Mouse (Mus musculus): ENCODE data around the gene Ktn1. TPM values are rescaled to one million over a fixed set of nuclear protein-coding genes. Genes with fewer than 3 reads are reported as not detected.
A peak's percentile ranks its signal among the peaks of the same experiment; 100 is the strongest.

Gene Ktn1
- total RNA-seq (2021): 58.6 and 76.6 TPM in 2 replicates
- long read RNA-seq, partial matches to known transcripts: 7 of 43 reads
- long read RNA-seq, other reads (novel, unspliced or antisense): 36 of 43 reads

DNA sequence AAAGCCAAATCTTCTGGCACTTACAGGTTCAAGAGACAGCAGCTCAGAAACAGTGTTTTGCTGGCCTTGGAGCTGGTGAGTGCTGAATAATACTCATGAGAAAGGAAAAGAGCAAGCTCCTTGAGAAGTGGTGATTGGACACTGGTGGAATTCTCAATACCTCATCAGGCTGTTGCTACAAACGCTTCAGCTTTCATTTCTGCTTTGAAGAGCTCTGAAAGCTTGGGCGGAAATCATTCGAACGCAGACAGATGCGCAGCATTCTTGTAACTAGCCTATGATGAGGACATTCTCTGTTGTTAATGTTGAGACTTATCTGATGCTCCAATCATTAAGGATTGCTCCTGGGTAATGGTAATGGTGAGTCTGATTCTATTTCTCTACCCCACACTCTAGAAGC, at the start of gene Ktn1:
Ktn1 (plus strand) TSS at position 231 of the 400 bp plus-strand sequence.
- no peak for DNase-seq

DNA sequence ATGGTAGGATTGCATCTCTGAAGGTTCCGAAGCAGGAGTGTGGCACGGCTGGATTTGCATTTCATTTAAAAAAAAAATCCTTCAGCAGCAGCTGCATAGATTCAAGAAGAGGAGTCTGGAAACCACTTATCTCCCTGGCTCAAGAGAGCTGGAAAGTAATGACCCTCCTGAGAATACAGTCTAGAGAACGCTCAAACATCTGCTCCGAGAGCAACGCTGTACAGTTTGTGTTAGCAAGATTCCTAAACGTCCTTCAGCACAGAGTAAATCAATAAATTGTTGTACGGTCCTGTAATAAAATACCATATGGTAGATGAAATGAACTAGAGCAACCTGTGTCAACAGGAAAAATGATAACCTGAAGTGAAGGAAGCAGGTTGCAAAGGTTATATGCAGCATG, 35.0 kb upstream of the Ktn1 start:
- no peak for DNase-seq

GRCm38 (mm10) chr14:47618891-47619290, 29.4 kb upstream of the Ktn1 start:
- DNase-seq: no peak

- no peak for DNase-seq
Observed at GRCm38 (mm10) chr14:47621901-47622300, 26.3 kb upstream of the Ktn1 start.

DNA sequence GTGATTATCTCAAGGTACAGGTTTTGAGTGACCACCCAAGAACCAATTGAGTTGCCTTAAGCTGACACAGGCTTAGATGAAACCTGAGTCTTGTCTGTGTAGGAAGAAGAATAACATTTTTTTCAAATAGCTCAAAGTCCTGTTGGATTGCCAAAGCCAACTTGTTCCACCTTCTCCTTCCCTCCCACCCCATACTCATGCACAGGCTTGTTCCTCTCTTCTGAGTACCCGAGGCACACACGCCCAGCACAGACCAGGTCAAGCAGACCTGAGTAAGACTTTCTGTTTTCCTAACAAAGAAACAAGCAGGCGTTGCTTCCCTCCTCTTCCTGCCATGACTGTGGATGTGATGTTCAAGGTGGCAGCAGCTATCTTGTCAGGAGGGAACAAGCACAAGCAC, 23.4 kb upstream of the Ktn1 start:
- no peak for DNase-seq

- DNase-seq: no peak
Observed at GRCm38 (mm10) chr14:47626143-47626542, 22.1 kb upstream of the Ktn1 start.

GRCm38 (mm10) chr14:47626812-47627211, 21.4 kb upstream of the Ktn1 start:
- no peak for DNase-seq

DNA sequence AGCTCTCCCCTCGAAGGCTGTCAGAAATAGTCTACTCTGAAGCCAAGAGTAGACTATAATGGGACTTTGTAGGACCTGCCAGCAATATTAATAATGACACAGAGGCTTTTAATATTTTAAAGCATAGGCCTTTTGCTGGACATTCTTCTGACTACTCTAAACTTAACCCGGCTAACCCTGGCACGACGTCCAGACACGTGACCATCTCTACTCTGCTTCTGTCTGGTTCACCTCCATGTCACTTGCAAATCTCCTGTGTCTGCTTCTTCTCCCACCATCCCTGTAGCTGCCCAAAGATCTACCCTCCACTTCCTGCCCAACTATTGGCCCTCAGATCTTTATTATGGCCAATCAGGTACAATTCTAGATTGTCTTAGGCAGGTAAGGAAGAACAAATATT, 20.9 kb upstream of the Ktn1 start:
- DNase-seq: no peak

- DNase-seq: no peak
Observed at GRCm38 (mm10) chr14:47632419-47632818, 15.8 kb upstream of the Ktn1 start.

DNA sequence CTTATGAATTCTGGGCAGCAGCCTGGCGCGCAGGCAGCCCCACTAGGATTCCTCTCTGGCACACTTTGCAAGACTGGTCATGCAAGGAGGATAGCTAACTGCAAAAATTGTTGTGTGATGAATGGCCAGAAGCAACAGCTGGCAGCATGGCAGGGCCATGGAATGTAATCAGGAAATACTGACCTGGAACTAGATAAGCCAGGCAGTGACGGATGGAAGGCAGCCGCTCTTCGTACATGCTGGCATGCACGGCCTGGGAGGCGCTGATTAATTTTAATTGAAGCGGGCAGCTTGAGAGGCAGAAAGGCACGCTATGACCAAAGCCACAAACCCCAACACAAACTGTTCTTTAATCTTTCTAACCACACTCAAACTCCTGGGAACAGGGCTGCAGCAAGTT, 13.8 kb upstream of the Ktn1 start:
- DNase-seq: peak; percentile 12

DNA sequence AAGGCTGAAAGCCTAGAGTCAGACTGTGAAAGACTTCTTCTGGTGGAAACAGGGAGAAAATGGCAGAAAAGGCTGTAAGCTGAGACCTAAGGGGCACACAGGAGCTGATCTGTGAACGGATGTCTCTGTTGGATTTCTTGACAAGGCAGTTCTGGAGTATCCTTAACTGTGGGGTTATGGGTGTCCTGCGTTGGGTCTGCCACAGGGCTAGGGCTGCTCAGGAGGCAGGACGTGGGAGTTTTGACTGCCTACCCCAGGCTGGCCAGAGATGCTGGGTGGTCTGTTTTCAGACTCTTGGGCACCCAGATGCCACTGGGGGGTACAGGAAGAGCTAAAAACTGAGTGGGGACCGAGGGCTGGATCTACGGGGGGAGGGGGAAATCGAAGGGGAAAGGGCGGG, 13.4 kb upstream of the Ktn1 start:
- DNase-seq: no peak

DNA sequence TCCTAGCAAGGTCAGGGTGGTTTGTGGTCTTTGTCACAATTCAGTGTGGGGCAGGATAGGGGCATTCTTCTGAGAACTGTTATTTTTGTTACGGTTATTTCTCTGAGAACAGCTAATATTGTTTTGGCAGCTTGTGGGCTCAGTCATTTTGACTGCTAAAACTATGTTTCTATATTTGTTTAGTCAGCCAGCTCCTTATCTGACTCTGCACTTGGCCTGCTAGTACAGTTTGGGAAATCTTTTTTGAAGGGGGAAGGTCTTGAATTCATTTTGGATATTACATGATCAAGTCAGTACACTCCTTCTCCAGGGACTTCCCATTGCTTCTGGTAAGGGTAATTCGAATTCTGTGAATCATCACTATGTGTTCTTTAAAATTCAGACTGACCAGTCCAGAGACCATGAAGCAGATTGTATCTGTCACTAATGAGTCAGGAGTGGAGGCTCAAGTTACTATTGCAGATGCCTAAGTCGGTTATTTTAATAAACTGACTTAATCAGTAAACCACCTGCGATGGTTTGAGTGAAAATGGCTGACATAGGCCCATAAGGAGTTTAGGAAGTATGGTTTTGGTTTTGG, 9.8 kb upstream of the Ktn1 start:
- DNase-seq: no peak

GRCm38 (mm10) chr14:47645620-47646019, 2.6 kb upstream of the Ktn1 start:
- no peak for DNase-seq

- DNase-seq: peak; percentile 29
Observed at GRCm38 (mm10) chr14:47646246-47646645, 2.0 kb upstream of the Ktn1 start.

- no peak for DNase-seq
Observed at GRCm38 (mm10) chr14:47646696-47647516, 1.3 kb upstream of the Ktn1 start.

- DNase-seq: peak; percentile 87
Observed at GRCm38 (mm10) chr14:47648706-47649630, 720 bp downstream of the Ktn1 start.

- peak; percentile 66 for DNase-seq
Observed at GRCm38 (mm10) chr14:47649631-47650337, 1.5 kb downstream of the Ktn1 start.

- DNase-seq: no peak
Observed at GRCm38 (mm10) chr14:47650338-47650720, 2.1 kb downstream of the Ktn1 start.

DNA sequence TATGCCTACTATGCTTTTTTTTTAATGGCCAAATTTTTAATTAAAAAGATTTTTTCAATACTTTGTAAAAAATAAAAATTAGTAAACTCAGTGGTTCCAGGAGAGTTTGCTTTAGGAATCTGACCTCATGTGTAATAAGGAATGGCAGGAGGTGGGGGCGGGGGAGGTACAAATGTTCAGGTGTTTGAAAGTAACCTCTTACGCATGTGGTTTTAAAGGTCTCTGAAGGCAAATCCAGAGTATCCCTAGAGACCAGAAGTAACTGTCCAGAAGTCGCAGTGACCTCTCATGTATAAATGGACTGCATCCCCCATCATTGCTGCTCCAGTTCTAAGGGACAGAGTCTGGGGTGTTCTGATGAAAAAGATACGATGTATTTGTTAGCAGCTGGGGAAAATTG, 3.0 kb downstream of the Ktn1 start:
- DNase-seq: no peak

GRCm38 (mm10) chr14:47655444-47655843, 7.2 kb downstream of the Ktn1 start:
- DNase-seq: no peak

DNA sequence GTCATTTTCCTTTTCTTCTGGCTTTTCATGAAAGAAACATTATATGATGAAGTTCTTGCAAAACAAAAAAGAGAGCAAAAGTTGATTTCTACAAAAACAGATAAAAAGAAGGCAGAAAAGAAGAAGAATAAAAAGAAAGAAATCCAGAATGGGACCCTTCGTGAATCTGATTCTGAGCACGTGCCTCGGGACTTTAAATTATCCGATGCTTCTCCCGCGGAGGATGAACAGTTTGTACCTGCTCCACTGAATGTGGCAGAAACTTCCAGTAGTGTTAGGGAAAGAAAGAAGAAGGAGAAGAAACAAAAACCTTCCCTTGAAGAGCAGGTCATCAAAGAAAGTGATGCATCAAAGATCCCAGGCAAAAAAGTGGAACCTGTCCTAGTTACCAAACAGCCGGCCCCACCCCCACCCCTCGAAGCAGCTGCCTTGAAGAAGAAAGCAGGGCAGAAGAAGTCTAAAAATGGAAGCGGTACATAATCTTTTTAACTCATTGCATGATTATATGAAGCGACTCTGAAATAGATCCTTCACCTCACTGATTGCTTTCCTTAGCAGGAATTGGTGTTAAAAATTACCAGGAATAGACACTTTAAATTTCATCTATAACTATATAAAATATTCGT, 15.7 kb downstream of the Ktn1 start:
- DNase-seq: no peak

DNA sequence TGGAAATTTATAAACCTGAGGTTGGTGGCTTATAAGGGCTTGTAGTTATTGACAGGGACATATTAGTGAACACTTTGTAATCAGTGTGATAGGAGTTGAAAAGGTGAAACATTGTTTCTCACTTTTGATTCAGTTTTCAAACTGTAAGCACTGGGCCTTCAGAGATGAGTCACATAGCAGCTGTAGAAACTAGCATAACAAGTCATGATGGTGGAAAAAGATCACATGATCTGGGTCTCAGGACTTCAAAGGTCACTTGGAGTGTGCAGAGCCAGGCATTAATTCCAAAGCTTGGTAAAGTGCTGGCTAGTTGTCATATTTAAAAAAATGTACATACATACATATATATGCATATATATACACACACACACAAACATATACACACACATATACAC, 16.2 kb downstream of the Ktn1 start:
- DNase-seq: no peak
